Mouse (Mus musculus) frontal cortex, adult 2 months (tissue): ENCODE measurements at regions not wholly inside any gene's neighbourhood (a gene's known extent, or its start where the extent isn't known, plus 50 kb on each side); places are given as distances from the start of the nearest gene placed in this dataset.
"Not testable (repeated sequence)": the region's sequence is repeated elsewhere in the genome, so short reads cannot be mapped to it uniquely, and the experiment has no call there.

ENCODE experiments used
- DNase-seq, 2 experiments: peaks; one replicate each; pipeline ENCODE4 v3.0.0; 2022; ENCODE audit warnings: low spot score in 1 of 2; ENCODE audit errors: extremely low spot score in 1 of 2

- no peak for DNase-seq
Observed at GRCm38 (mm10) chr15:17356586-17356985, 628.0 kb downstream of the Cdh9 start.

- no peak for DNase-seq
Observed at GRCm38 (mm10) chr15:17357083-17357774, 628.7 kb downstream of the Cdh9 start.

DNA sequence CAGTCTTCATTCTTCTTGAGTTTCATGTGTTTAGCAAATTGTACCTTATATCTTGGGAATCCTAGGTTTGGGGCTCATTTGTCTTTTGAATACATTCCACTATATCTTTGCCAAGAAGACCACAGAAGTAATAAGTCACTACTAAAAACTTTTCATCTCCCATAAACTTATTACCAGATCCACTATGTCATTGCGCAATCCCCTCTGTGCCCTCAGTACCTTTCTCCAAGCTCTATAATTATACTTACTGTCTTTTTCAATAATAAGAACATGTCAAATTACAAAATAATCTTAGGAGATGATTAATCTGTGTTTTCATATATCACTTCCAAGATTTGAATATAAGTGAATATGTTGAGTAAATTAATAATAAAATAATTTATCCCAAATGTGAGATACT is 676.1 kb downstream of the Cdh9 start:
- no peak for DNase-seq

DNA sequence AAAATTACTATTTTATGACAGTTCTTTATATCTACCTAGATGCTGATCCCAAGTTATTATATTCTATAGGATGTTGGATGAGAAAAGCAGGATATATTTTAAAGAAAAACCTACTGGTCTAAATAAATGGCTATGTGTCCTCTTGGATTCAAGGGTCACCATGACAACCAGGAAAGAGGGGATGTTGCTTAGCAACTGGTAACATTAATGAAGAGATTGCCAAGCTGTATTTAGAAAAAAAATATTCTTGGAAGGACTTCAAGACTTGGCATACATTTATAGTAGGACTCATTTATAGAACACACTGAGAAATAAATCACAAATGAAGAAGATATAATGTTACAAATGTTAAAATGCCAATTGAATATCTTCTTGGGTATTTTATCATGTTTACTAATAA is 699.2 kb downstream of the Cdh9 start:
- peak; percentile 14 to 43 for DNase-seq

- no peak for DNase-seq
Observed at GRCm38 (mm10) chr15:17431823-17432222, 703.3 kb downstream of the Cdh9 start.

DNA sequence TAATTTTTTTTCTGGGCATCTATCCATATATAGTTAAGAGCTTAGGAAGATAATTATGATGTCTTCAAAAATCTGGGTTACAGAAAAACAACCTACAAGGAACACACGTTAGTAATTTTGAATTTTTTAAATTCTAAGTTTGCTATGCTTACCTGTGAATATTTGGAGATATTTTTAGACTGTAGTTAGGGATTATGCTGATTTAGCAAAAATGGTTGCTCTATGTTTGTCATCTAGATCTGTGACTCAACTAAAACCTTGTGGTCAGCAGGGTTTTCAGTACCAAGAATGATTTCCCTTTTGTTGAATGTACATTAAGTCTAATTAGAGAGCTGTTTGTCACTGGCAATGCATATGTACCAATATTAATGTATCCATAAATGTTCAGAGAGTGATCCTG is 707.3 kb downstream of the Cdh9 start:
- no peak for DNase-seq

GRCm38 (mm10) chr15:17448218-17448617 is 719.7 kb downstream of the Cdh9 start:
- no peak for DNase-seq

DNA sequence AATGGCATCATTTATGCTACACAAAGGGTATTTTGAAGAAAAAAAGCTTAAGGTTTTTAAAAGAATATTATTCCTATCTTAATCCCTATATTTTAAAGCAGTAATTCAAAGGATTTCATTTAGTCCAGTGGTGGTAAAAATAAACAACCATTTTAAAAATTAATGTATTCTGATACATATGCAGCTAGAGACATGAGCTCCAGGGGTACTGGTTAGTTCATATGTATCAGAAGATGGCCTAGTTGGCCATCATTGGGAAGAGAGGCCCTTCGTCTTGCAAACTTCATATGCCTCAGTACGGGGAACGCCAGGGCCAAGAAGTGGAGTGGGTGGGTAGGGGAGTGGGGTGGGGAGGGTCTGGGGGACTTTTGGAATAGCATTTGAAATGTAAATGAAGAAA is 721.2 kb downstream of the Cdh9 start:
- not testable (repeated sequence) for DNase-seq

DNA sequence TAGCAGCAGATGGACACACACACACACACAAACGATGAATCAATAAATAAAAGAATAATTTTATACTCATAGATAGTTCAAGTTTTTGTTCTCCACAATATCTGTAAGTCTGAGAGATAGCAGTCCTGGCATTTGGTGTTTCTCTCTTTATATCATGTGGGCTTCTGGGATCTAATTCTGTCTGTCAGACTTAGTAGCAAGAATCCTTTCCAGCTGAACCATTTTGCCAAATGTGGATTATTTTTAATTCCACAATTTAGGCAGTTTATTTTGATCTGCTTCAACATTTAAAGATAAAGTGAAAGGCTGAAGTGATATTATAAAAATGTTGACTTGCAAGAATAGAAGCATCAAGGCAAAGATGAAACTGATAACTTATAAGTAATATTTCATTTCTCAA is 738.5 kb downstream of the Cdh9 start:
- DNase-seq, result peak in 1 of 2 experiments; percentile 12

DNA sequence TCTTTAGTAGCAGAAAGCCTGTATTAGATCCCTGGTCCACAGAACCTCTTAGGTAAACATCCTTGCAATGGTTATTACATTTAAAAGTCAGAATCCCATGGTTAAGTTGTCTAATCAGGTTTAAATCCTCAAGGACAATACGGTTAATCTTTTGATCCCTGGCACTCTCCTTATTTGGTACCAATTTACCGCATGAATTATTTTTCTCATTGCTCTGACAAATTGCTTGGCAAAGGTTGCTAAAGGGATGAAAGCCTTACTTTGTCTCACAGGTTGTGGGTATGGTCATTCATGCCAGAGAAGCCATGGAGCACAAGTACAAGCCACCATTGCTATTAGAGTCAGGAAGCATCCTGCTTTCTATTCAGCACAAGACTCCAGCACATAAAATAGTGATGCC is 765.0 kb downstream of the Cdh9 start:
- no peak for DNase-seq
